Mouse (Mus musculus) midbrain, embryonic 11.5 days (tissue): Measurements from ENCODE around the gene Psmb8. TPM values are rescaled to one million over a fixed set of nuclear protein-coding genes. Genes with fewer than 3 reads are reported as not detected.
"Not testable (repeated sequence)": the region's sequence is repeated elsewhere in the genome, so short reads cannot be mapped to it uniquely, and the experiment has no call there.

ENCODE experiments used
- ATAC-seq: fragments of 200-750 bp; cut with Nextera tagmentation; 2 replicates; pipeline ENCODE4 v1.8.0; 2017; ENCODE audit warnings: moderate TSS enrichment, moderate library complexity; ENCODE audit not compliant: low FRiP score
- DNase-seq: peaks from one replicate; pipeline ENCODE4 v3.0.0; 2015; ENCODE audit warnings: low spot score; ENCODE audit errors: missing footprints
- H3K27ac ChIP-seq: fragments of 300-500 bp; sonication (generic); 2 replicates; pipeline ENCODE4 v1.5.1; 2014; ENCODE audit warnings: low read depth, low read length
- H3K27me3 ChIP-seq: fragments of 300-500 bp; sonication (generic); 2 replicates; pipeline ENCODE4 v1.6.1; 2014; ENCODE audit warnings: mild to moderate bottlenecking, low read length, moderate library complexity, mixed read lengths; ENCODE audit not compliant: control insufficient read depth, insufficient read depth
- H3K36me3 ChIP-seq: fragments of 300-500 bp; sonication (generic); 2 replicates; pipeline ENCODE4 v1.6.1; 2014; ENCODE audit warnings: mild to moderate bottlenecking, low read length, moderate library complexity, mixed read lengths; ENCODE audit not compliant: control insufficient read depth, insufficient read depth
- H3K4me1 ChIP-seq: fragments of 300-500 bp; sonication (generic); 2 replicates; pipeline ENCODE4 v1.6.1; 2014; ENCODE audit warnings: low read length; ENCODE audit not compliant: control insufficient read depth, insufficient read depth
- H3K4me2 ChIP-seq: fragments of 300-500 bp; sonication (generic); 2 replicates; pipeline ENCODE4 v1.6.1; 2014; ENCODE audit warnings: mild to moderate bottlenecking, moderate library complexity
- H3K4me3 ChIP-seq: fragments of 300-500 bp; sonication (generic); 2 replicates; pipeline ENCODE4 v1.5.1; 2014; ENCODE audit warnings: low read depth, low read length
- H3K9ac ChIP-seq: fragments of 300-500 bp; sonication (generic); 2 replicates; pipeline ENCODE4 v1.6.1; 2014; ENCODE audit warnings: low read length
- H3K9me3 ChIP-seq: fragments of 300-500 bp; sonication (generic); 2 replicates; pipeline ENCODE4 v1.6.1; 2016; ENCODE audit warnings: low read length; ENCODE audit not compliant: control insufficient read depth
- WGBS: fragments of 180-500 bp; shearing (Covaris S2); extraction: QIAGEN DNeasy Blood & Tissue Kit; methylation state at CpG from one replicate; pipeline ENCODE4 v1.1.7; 2014; 5-methylcytosine and 5-hydroxymethylcytosine counted together
- polyA plus RNA-seq: library from polyadenylated mRNA; unstranded; fragments of >200 nt; fragmentation: Nextera tagmentation; extraction: Ambion mirVana; gene quantifications from 2 replicates; pipeline ENCODE4 v1.2.1, GENCODE M21; 2014

The Psmb8 gene
- polyA plus RNA-seq, 1 experiment from 2014 or later = 2.1 TPM

- H3K36me3 ChIP-seq, H3K9me3 ChIP-seq, H3K4me3 ChIP-seq, ATAC-seq, H3K4me2 ChIP-seq, H3K27ac ChIP-seq, DNase-seq, H3K4me1 ChIP-seq, H3K27me3 ChIP-seq, H3K9ac ChIP-seq: not testable (repeated sequence)
- WGBS = 99% methylated on average over 13 of the region's 23 CpGs
These were observed 28.4 kb downstream of the Psmb8 start for GRCm38 (mm10) chr17:34225911-34226310.

- not testable (repeated sequence) for H3K27me3 ChIP-seq, H3K4me1 ChIP-seq, ATAC-seq, H3K27ac ChIP-seq, H3K4me2 ChIP-seq, H3K36me3 ChIP-seq, H3K9me3 ChIP-seq, H3K9ac ChIP-seq, DNase-seq, H3K4me3 ChIP-seq
- 92% methylated on average over 6 of the region's 9 CpGs for WGBS
These were observed 33.5 kb downstream of the Psmb8 start for GRCm38 (mm10) chr17:34230971-34231370.

DNA sequence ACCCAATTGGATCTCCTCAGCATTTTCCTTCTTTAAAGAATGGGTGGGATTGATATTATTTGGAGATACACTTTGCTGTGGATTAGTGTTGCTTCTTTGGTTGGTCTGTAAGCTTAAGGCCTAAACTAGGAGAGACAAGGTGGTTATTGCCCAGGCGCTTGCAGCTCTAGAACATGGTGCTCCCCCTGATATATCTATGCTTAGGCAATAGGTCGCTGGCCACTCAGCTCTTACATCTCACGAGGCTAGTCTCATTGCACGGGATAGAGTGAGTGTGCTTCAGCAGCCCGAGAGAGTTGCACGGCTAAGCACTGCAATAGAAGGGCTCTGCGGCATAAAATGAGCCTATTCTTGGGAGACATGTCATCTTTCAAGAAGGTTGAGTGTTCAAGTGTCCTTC is 34.5 kb downstream of the Psmb8 start:
- DNase-seq, H3K9ac ChIP-seq, H3K27me3 ChIP-seq, H3K36me3 ChIP-seq, H3K9me3 ChIP-seq, H3K4me2 ChIP-seq, H3K4me1 ChIP-seq, H3K4me3 ChIP-seq, ATAC-seq, H3K27ac ChIP-seq: not testable (repeated sequence)
- WGBS = 89% methylated on average over 5 of the region's 7 CpGs

- Histone ChIP-seq H3K27me3 (no peaks in the 10 kb centered on the region), H3K9me3 (no peaks in the 10 kb centered on the region), H3K4me3 (no peak overlapping the region), H3K4me1 (no peaks in the 10 kb centered on the region), H3K27ac (no peak overlapping the region), H3K36me3 (no peaks in the 10 kb centered on the region), H3K9ac (no peak overlapping the region), H3K4me2 (no peak overlapping the region)
- ATAC-seq (no peak), DNase-seq (peak; percentile 86)
- WGBS = 54% methylated on average over 9 of the region's 9 CpGs
These were observed 37.4 kb downstream of the Psmb8 start for GRCm38 (mm10) chr17:34234926-34235325.

GRCm38 (mm10) chr17:34236691-34237090 is 39.2 kb downstream of the Psmb8 start:
- DNase-seq = no peak
- ATAC-seq = no peak
- H3K36me3 ChIP-seq = no peaks in the 10 kb centered on the region
- no peaks in the 10 kb centered on the region for H3K4me1 ChIP-seq
- H3K27me3 ChIP-seq = no peaks in the 10 kb centered on the region
- H3K9ac ChIP-seq = no peak overlapping the region
- 83% methylated on average over 5 of the region's 5 CpGs for WGBS
- H3K4me3 ChIP-seq = no peak overlapping the region
- no peak overlapping the region for H3K27ac ChIP-seq
- no peak overlapping the region for H3K4me2 ChIP-seq
- H3K9me3 ChIP-seq = no peaks in the 10 kb centered on the region

GRCm38 (mm10) chr17:34237741-34238140 is 40.2 kb downstream of the Psmb8 start:
- no peak for ATAC-seq
- no peak overlapping the region for H3K27ac ChIP-seq
- no peaks in the 10 kb centered on the region for H3K4me1 ChIP-seq
- H3K27me3 ChIP-seq = no peaks in the 10 kb centered on the region
- H3K4me2 ChIP-seq = no peak overlapping the region
- no peak overlapping the region for H3K9ac ChIP-seq
- DNase-seq = no peak
- 81% methylated on average over 3 of the region's 3 CpGs for WGBS
- no peak overlapping the region for H3K4me3 ChIP-seq
- no peaks in the 10 kb centered on the region for H3K9me3 ChIP-seq
- H3K36me3 ChIP-seq = no peaks in the 10 kb centered on the region

DNA sequence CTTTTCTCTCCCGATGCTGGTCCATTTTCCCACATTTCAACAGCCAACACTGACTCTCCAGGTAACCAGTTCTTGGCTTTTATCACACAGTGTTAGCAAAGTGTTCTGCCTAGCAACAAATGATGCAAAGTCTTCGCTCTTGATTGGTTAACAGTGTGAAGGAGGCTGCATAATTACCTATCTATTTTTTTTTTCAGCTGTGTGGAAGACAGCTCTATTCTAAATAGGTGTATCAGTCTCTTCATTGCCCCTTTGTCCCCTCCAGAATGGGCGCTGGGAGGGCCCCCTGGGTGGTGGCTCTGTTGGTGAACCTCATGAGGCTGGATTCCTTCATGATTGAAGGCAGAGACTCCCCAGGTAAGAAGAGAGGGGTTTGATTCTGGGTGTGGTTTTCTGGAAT is 41.2 kb downstream of the Psmb8 start, which contains the start of gene H2-Ob:
TSS of gene H2-Ob (plus strand) at position 198 of the 400 bp plus-strand sequence.
- no peak within 1 kb of the TSS for H3K27ac ChIP-seq
- H3K4me3 ChIP-seq = no peak within 1 kb of the TSS
- H3K27me3 ChIP-seq = no peaks in the 10 kb centered on the region
- 57% methylated on average over 3 of the region's 3 CpGs for WGBS
- no peaks in the 10 kb centered on the region for H3K4me1 ChIP-seq
- H3K4me2 ChIP-seq = no peak within 1 kb of the TSS
- ATAC-seq (no peak), DNase-seq (no peak)
- H3K36me3 ChIP-seq = no peaks in the 10 kb centered on the region
- H3K9ac ChIP-seq = no peak within 1 kb of the TSS
- no peaks in the 10 kb centered on the region for H3K9me3 ChIP-seq

GRCm38 (mm10) chr17:34239601-34240041 is 42.1 kb downstream of the Psmb8 start:
- Histone ChIP-seq H3K4me2 (no peak overlapping the region), H3K4me3 (no peak overlapping the region), H3K4me1 (no peaks in the 10 kb centered on the region), H3K9ac (no peak overlapping the region), H3K27ac (no peak overlapping the region), H3K27me3 (no peaks in the 10 kb centered on the region), H3K9me3 (no peaks in the 10 kb centered on the region), H3K36me3 (no peaks in the 10 kb centered on the region)
- 73% methylated on average over 10 of the region's 10 CpGs for WGBS
- no peak for DNase-seq
- ATAC-seq = no peak

DNA sequence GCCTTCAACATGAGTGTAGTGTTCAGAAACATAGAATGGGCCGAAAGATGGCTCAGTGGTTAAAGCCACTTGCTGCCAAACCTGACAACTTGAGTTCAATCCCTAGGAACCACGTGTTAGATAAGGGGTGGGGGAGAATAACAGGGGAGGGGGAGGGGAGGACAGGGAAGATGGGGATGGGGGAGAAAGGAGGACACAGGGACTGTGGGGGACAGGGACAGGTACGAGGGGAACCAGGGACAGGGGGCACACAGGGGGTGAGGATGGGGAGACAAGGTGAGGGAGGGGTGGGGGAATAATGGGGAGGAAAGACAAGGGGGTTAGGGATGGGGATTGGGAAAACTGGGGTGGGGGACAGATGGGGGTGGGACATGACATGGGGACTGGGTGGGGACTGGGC is 42.8 kb downstream of the Psmb8 start:
- Histone ChIP-seq H3K4me3 (no peak overlapping the region), H3K9me3 (no peaks in the 10 kb centered on the region), H3K27me3 (no peaks in the 10 kb centered on the region), H3K4me1 (no peaks in the 10 kb centered on the region), H3K4me2 (no peak overlapping the region), H3K9ac (no peak overlapping the region), H3K36me3 (no peaks in the 10 kb centered on the region), H3K27ac (no peak overlapping the region)
- DNase-seq (no peak), ATAC-seq (no peak)
- 70% methylated on average over 3 of the region's 3 CpGs for WGBS

DNA sequence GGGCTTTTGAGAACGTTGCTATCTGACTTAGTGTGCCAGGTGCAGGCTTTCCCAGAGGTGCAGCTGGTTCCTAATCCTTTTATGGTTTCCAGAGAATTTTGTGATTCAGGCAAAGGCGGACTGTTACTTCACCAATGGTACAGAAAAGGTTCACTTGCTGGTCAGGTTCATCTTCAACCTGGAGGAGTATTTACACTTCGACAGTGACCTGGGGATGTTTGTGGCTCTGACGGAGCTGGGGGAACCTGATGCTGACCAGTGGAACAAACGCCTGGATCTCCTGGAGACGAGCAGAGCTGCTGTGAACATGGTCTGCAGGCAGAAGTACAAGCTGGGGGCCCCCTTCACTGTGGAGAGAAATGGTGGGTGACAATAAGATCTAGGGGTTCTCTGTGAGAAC is 43.4 kb downstream of the Psmb8 start:
- Histone ChIP-seq H3K4me3 (no peak overlapping the region), H3K4me2 (no peak overlapping the region), H3K4me1 (no peaks in the 10 kb centered on the region), H3K36me3 (no peaks in the 10 kb centered on the region), H3K9ac (no peak overlapping the region), H3K27ac (no peak overlapping the region), H3K27me3 (no peaks in the 10 kb centered on the region), H3K9me3 (no peaks in the 10 kb centered on the region)
- ATAC-seq = no peak
- DNase-seq = no peak
- 82% methylated on average over 6 of the region's 6 CpGs for WGBS
